Mouse (Mus musculus) midbrain, embryonic 11.5 days (tissue): ENCODE data around the gene Vps37d. TPM values are rescaled to one million over a fixed set of nuclear protein-coding genes. Genes with fewer than 3 reads are reported as not detected.

Source experiments
- ATAC-seq: fragments of 200-750 bp; cut with Nextera tagmentation; 2 replicates; pipeline ENCODE4 v1.8.0; 2017; ENCODE audit warnings: moderate TSS enrichment, moderate library complexity; ENCODE audit not compliant: low FRiP score
- DNase-seq: peaks from one replicate; pipeline ENCODE4 v3.0.0; 2015; ENCODE audit warnings: low spot score; ENCODE audit errors: missing footprints
- H3K27ac ChIP-seq: fragments of 300-500 bp; sonication (generic); 2 replicates; pipeline ENCODE4 v1.5.1; 2014; ENCODE audit warnings: low read depth, low read length
- H3K27me3 ChIP-seq: fragments of 300-500 bp; sonication (generic); 2 replicates; pipeline ENCODE4 v1.6.1; 2014; ENCODE audit warnings: mild to moderate bottlenecking, low read length, moderate library complexity, mixed read lengths; ENCODE audit not compliant: control insufficient read depth, insufficient read depth
- H3K36me3 ChIP-seq: fragments of 300-500 bp; sonication (generic); 2 replicates; pipeline ENCODE4 v1.6.1; 2014; ENCODE audit warnings: mild to moderate bottlenecking, low read length, moderate library complexity, mixed read lengths; ENCODE audit not compliant: control insufficient read depth, insufficient read depth
- H3K4me1 ChIP-seq: fragments of 300-500 bp; sonication (generic); 2 replicates; pipeline ENCODE4 v1.6.1; 2014; ENCODE audit warnings: low read length; ENCODE audit not compliant: control insufficient read depth, insufficient read depth
- H3K4me2 ChIP-seq: fragments of 300-500 bp; sonication (generic); 2 replicates; pipeline ENCODE4 v1.6.1; 2014; ENCODE audit warnings: mild to moderate bottlenecking, moderate library complexity
- H3K4me3 ChIP-seq: fragments of 300-500 bp; sonication (generic); 2 replicates; pipeline ENCODE4 v1.5.1; 2014; ENCODE audit warnings: low read depth, low read length
- H3K9ac ChIP-seq: fragments of 300-500 bp; sonication (generic); 2 replicates; pipeline ENCODE4 v1.6.1; 2014; ENCODE audit warnings: low read length
- H3K9me3 ChIP-seq: fragments of 300-500 bp; sonication (generic); 2 replicates; pipeline ENCODE4 v1.6.1; 2016; ENCODE audit warnings: low read length; ENCODE audit not compliant: control insufficient read depth
- WGBS: fragments of 180-500 bp; shearing (Covaris S2); extraction: QIAGEN DNeasy Blood & Tissue Kit; methylation state at CpG from one replicate; pipeline ENCODE4 v1.1.7; 2014; 5-methylcytosine and 5-hydroxymethylcytosine counted together
- polyA plus RNA-seq: library from polyadenylated mRNA; unstranded; fragments of >200 nt; fragmentation: Nextera tagmentation; extraction: Ambion mirVana; gene quantifications from 2 replicates; pipeline ENCODE4 v1.2.1, GENCODE M21; 2014

Gene Vps37d
- polyA plus RNA-seq, 1 experiment from 2014 or later = 9.6 TPM

DNA sequence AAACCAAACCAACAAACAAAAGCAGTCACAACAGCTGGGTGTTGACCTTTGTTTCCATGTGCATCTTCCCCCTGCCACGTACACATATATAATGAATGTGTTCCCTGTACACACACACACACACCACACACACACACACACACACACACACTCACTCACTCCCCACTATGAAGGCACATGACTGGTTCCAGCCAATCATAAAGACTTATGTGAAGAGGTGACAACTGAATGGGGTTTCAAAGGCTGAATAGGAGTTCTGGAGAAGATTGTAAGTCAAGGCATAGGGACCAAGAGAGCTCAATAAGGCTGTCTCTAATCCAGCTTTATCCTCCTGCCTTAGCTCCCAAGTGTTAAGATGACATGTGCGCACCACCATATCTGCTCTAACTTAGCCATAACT is 1.5 kb upstream of the Vps37d start:
- Histone ChIP-seq H3K4me2 (no peak overlapping the region), H3K9ac (no peak overlapping the region), H3K27me3 (no peaks in the 10 kb centered on the region), H3K4me1 (peaks cover 6% of the 10 kb centered on the region), H3K36me3 (no peaks in the 10 kb centered on the region), H3K9me3 (no peaks in the 10 kb centered on the region), H3K27ac (no peak overlapping the region), H3K4me3 (no peak overlapping the region)
- ATAC-seq = no peak
- peak; percentile 79 for DNase-seq
- WGBS = 93% methylated on average over 2 of the region's 2 CpGs

- peak overlapping the region; percentile 75 for H3K4me2 ChIP-seq
- WGBS = under 1% methylated on average over 11 of the region's 11 CpGs
- peak; percentile 59; the same call in 1 of the 2 replicates for ATAC-seq
- H3K4me1 ChIP-seq = peaks cover 10% of the 10 kb centered on the region
- DNase-seq = no peak
- no peaks in the 10 kb centered on the region for H3K9me3 ChIP-seq
- H3K4me3 ChIP-seq = peak overlapping the region; percentile 97
- H3K36me3 ChIP-seq = no peaks in the 10 kb centered on the region
- peak overlapping the region; percentile 99 for H3K9ac ChIP-seq
- H3K27ac ChIP-seq = no peak overlapping the region
- H3K27me3 ChIP-seq = no peaks in the 10 kb centered on the region
These were observed 380 bp upstream of the Vps37d start for GRCm38 (mm10) chr5:135078482-135078810.

DNA sequence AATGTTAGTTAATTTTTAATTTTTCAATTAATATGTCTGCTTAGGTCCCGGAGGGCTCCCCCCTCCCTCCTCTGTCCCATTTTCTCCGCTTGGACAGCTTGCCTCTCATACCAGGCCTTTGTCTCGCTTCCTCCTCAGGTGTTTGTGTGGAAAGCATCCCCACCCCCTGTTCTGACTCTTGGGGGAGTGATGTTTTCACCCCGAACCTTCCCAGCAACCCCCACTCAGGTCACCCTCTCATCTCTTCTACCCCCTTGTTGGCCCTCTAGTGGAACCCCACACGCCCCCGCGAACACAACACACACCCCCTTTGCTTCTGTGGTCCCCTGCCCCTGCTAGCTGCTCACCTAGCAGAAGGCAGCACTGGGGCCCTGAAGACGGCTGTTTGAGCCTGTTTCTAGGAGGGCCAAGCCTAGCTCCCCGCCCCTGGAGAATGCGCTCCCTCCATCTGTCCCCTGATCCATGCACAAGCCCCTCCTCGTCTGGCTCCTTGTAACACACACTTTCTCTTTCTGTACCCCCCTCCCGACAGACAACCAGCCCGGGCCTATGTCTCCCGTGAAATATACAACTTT is 1.0 kb downstream of the Vps37d start:
- Histone ChIP-seq H3K4me2 (peak overlapping the region; percentile 75), H3K9me3 (no peaks in the 10 kb centered on the region), H3K4me3 (peak overlapping the region; percentile 97), H3K36me3 (no peaks in the 10 kb centered on the region; the same call in 1 of the 2 replicates), H3K4me1 (peaks cover 15% of the 10 kb centered on the region), H3K27me3 (no peaks in the 10 kb centered on the region), H3K27ac (no peak overlapping the region), H3K9ac (peak overlapping the region; percentile 99)
- ATAC-seq = peak; percentile 19; the same call in 1 of the 2 replicates
- WGBS = 22% methylated on average over 14 of the region's 14 CpGs
- DNase-seq = peak; percentile 86

DNA sequence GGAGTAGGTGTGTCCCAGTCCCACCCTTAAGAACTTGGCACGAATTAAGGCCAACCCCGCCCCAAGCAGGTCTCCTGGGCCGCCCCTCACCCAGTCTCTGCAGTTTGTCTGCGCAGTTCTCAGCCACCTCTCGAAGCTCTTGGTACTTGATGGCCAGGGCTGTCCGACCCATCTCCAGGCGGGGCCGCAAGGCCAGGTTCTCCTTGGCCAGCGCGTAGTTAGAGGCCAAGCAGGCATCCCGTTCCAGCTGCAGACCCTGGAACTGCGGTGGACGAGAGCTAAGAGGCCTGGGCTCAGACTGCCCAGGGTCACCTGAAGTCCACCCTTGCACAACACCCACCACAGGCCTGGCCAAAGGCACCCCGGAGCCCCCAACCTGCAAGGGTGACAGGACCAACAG is 1.7 kb downstream of the Vps37d start:
- peak overlapping the region; percentile 97 for H3K4me3 ChIP-seq
- no peak overlapping the region for H3K9ac ChIP-seq
- no peaks in the 10 kb centered on the region; the same call in 1 of the 2 replicates for H3K36me3 ChIP-seq
- no peaks in the 10 kb centered on the region for H3K9me3 ChIP-seq
- H3K27me3 ChIP-seq = no peaks in the 10 kb centered on the region
- ATAC-seq (no peak), DNase-seq (peak; percentile 72)
- WGBS = 88% methylated on average over 14 of the region's 14 CpGs
- peaks cover 15% of the 10 kb centered on the region for H3K4me1 ChIP-seq
- H3K27ac ChIP-seq = no peak overlapping the region
- H3K4me2 ChIP-seq = peak overlapping the region; percentile 75

GRCm38 (mm10) chr5:135075655-135076054 is 2.4 kb downstream of the Vps37d start:
- no peaks in the 10 kb centered on the region; the same call in 1 of the 2 replicates for H3K36me3 ChIP-seq
- no peak overlapping the region for H3K9ac ChIP-seq
- no peaks in the 10 kb centered on the region for H3K27me3 ChIP-seq
- H3K4me1 ChIP-seq = peaks cover 15% of the 10 kb centered on the region
- DNase-seq = peak; percentile 67
- ATAC-seq = no peak
- no peak overlapping the region for H3K4me3 ChIP-seq
- H3K9me3 ChIP-seq = no peaks in the 10 kb centered on the region
- H3K27ac ChIP-seq = no peak overlapping the region
- 70% methylated on average over 4 of the region's 4 CpGs for WGBS
- no peak overlapping the region for H3K4me2 ChIP-seq

DNA sequence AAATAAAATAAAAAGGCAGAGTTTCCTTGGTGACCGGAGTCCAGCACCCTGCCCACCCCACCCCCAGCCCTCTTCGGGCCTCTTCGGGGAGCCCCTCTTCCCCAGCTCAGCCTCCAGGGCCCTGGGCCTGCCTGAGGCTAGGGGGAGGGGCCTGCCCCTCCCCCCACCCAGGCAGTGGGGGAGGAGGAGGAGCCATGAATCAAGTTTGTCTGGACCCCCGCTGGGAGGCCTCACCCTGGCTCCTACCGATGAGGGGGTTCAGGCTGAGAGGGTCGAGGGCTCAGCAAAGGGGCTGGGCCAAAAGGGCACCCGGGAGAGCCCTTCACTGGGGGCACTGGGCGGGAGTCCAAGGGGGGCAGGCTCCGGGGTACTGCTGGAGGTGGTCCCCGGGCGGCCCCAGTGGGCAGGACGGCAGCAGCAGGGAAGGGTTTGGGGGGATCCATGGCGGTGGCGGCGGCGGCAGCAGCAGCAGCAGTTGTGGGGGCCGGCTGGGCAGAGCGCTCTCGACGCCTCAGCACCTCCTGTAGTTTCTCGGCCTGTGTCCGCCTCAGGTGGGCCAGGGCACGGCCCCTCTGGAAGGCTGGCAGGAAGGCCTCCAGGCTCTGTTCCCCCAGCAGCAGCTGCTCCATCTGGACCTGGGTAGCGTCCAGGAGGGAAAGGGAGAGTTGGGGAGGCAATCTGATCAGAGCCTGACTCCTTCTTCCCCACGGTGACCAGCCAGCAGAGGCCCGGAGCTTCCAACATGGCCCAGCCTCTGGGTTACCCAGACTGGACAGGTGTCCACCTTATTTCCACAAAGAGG is 4.5 kb downstream of the Vps37d start:
- H3K9ac ChIP-seq = no peak overlapping the region
- ATAC-seq = no peak
- peaks cover 15% of the 10 kb centered on the region for H3K4me1 ChIP-seq
- no peaks in the 10 kb centered on the region for H3K9me3 ChIP-seq
- peak; percentile 76 for DNase-seq
- no peak overlapping the region for H3K4me2 ChIP-seq
- no peaks in the 10 kb centered on the region; the same call in 1 of the 2 replicates for H3K36me3 ChIP-seq
- H3K4me3 ChIP-seq = no peak overlapping the region
- H3K27ac ChIP-seq = no peak overlapping the region
- 24% methylated on average over 26 of the region's 26 CpGs for WGBS
- no peaks in the 10 kb centered on the region for H3K27me3 ChIP-seq

DNA sequence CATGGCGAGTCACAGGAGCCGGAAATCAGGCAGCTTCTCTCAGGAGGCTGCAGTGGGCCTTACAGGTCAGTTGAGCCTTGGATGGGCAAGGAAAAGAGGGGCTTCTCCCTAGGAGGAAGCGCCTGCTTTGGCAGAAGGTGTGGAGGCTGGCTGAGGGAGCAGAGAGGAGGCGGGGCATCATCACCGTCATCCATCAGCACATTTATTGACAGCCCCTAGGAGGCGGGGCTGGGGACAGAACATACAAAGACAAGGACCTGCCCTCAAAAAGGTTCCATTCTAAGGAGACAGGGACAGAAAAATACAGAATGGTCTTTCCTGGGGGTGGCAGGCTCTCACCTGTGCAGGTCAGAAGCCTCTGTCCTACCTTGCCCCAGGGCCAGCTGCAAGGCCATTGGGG is 5.3 kb downstream of the Vps37d start:
- 67% methylated on average over 6 of the region's 6 CpGs for WGBS
- Histone ChIP-seq H3K9me3 (no peaks in the 10 kb centered on the region), H3K4me1 (peaks cover 15% of the 10 kb centered on the region), H3K4me3 (no peak overlapping the region), H3K27me3 (no peaks in the 10 kb centered on the region), H3K27ac (no peak overlapping the region), H3K9ac (no peak overlapping the region), H3K4me2 (no peak overlapping the region), H3K36me3 (no peaks in the 10 kb centered on the region; the same call in 1 of the 2 replicates)
- DNase-seq (peak; percentile 23), ATAC-seq (no peak)

GRCm38 (mm10) chr5:135072061-135072460 is 6.0 kb downstream of the Vps37d start:
- no peak for ATAC-seq
- H3K9ac ChIP-seq = no peak overlapping the region
- H3K4me3 ChIP-seq = no peak overlapping the region
- no peaks in the 10 kb centered on the region; the same call in none of the 2 replicates for H3K36me3 ChIP-seq
- DNase-seq = no peak
- 93% methylated on average over 2 of the region's 2 CpGs for WGBS
- no peaks in the 10 kb centered on the region for H3K9me3 ChIP-seq
- H3K4me1 ChIP-seq = peaks cover 15% of the 10 kb centered on the region
- no peak overlapping the region for H3K4me2 ChIP-seq
- no peak overlapping the region for H3K27ac ChIP-seq
- H3K27me3 ChIP-seq = no peaks in the 10 kb centered on the region

GRCm38 (mm10) chr5:135070448-135070847 is 7.6 kb downstream of the Vps37d start:
- no peaks in the 10 kb centered on the region; the same call in none of the 2 replicates for H3K36me3 ChIP-seq
- H3K27me3 ChIP-seq = no peaks in the 10 kb centered on the region
- no peak for DNase-seq
- H3K4me3 ChIP-seq = no peak overlapping the region
- H3K9ac ChIP-seq = no peak overlapping the region
- H3K27ac ChIP-seq = no peak overlapping the region
- peaks cover 13% of the 10 kb centered on the region for H3K4me1 ChIP-seq
- WGBS = 88% methylated on average over 3 of the region's 3 CpGs
- no peaks in the 10 kb centered on the region for H3K9me3 ChIP-seq
- ATAC-seq = no peak
- H3K4me2 ChIP-seq = no peak overlapping the region
